Mouse (Mus musculus): Measurements from ENCODE around the gene Aldh1a2. TPM values are rescaled to one million over a fixed set of nuclear protein-coding genes. Genes with fewer than 3 reads are reported as not detected.

Aldh1a2 gene
- total RNA-seq (2021) = 50.3 and 53.0 TPM in 2 replicates
- long read RNA-seq, experiment 1, transcript Aldh1a2-201 (14 exons, 2,264 nt) = major isoform, 51 of 65 reads
- long read RNA-seq, experiment 1, partial matches to known transcripts = 12 of 65 reads
- long read RNA-seq, experiment 1, other reads (novel, unspliced or antisense) = 2 of 65 reads
- long read RNA-seq, experiment 2, transcript Aldh1a2-201 (14 exons, 2,264 nt) = major isoform, 24 of 41 reads
- long read RNA-seq, experiment 2, partial matches to known transcripts = 13 of 41 reads
- long read RNA-seq, experiment 2, other reads (novel, unspliced or antisense) = 4 of 41 reads

DNA sequence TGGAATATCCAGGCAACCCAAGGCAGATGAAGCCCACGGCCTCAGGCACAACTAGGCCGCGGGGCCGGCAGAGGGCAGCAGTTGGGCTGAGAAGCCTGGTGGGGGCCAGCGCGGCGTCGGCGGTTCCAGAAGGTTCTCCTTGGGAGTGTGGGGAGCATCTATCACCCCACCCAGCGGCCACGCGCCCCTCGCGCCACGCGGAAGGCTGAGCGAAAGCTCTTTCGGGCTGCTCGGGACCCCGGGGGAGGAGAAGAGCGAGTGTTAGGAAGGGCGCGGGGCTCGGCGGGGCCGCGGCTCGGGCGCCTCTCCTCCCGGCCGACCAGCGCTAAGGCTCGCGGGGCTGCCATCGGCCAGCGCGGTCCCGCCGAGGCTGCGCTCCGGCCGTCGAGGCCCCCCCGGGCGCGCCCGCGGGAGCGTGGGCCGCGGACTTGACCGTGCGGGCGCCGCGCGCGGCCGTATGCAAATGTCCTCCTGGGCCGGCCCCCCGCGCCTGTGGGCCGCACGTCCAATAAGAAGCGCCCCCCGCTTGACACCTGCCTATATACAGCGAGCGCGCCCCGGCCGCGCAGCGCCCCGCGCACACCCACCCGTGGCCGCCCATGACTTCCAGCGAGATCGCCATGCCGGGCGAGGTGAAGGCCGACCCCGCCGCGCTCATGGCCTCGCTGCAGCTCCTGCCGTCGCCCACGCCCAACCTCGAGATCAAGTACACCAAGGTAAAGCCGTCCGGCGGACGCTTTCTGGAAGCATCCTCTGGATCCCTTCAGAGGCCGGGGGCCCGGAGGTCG is at the start of gene Aldh1a2:
Gene Aldh1a2 (plus strand): TSS at position 542 of the 788 bp plus-strand sequence.
- peak; percentile 89 for DNase-seq

- DNase-seq = no peak
Observed at GRCm38 (mm10) chr9:71166019-71166705, 49.4 kb upstream of the Aldh1a2 start.

DNA sequence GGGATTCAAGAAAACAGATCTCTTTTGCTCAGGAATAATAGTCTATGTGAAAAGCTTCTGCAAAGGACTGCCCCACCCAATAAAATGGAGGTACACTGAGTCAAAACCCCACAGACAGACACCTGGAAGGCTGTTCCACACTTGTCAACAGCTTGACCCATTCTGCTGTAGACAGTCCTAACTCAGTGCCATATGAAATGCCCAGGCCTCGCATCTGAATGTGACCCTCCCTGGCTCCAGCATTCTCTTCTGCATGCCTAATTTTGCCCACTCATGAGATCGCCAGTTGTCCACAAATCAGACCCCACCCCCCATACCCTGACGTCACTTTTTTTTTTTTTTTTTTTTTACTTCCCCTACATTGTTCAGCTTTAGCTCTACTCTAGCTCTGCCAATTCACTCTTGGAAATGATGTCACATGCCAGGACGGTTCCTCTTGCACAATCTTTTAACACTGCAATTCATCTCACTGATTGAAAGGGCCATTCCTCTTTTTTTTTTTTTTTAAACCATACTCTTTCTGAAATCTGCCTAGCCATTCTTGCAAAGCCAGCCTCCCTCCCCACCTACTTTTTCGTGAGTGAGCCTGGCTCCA is 48.6 kb upstream of the Aldh1a2 start:
- DNase-seq = peak; percentile 43

DNA sequence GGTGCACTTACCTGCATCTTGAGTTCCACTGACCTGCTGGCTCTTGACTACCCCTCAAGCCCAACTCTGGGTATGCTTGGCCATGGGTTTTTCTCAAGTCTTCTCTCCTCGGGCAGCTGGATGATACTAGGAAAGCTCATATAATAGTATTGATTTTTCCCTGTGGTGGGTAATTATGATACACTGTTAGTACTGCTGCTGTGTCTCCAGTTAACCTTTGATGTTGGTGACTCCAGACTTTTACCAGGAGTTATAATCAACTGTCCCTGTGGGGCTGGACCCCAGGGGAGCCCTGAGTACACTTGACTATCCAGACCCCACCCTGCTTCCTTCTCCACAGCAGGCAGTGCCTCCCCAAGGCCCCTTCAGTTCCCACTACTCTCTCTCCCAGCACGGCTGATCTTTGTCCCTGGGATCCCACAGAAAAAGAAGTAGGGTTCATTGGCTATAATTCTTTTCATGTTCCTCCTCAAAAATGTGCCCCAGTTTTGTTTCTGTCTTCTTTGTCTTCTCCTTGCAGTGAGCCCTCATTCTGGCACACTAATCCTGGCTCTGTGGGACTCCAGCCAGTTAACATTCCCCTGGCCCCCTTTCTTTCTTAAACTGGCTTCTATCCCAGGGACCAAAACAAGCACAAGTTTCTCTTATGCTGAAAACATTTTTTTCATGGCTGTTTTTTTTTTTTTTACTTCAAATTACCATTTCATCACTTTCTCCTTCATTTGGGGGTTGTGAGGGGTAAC is 47.9 kb upstream of the Aldh1a2 start:
- no peak for DNase-seq

- DNase-seq = no peak
Observed at GRCm38 (mm10) chr9:71168511-71168910, 47.1 kb upstream of the Aldh1a2 start, which contains the start of gene Aqp9. Aqp9 (minus strand) TSS chr9:71168682.

DNA sequence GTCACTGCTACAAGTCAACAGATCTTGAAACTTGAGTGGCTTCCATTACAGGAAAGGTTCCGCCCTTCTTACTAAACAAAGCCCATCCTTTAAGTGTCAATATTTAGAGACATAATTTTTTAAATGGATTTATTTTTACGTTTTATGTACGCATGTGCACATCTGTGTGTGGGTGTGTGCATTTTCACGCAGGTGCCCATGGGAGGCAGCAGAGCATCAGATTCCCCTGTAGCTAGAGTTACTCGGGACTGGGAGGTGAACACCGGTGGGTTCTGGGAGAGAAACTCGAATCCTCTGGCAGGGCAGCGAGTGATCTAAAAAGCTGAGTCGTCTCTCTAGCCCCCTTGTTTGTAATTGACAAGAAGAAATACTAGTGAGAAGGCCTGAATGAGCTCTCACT is 42.1 kb upstream of the Aldh1a2 start:
- DNase-seq = no peak

DNA sequence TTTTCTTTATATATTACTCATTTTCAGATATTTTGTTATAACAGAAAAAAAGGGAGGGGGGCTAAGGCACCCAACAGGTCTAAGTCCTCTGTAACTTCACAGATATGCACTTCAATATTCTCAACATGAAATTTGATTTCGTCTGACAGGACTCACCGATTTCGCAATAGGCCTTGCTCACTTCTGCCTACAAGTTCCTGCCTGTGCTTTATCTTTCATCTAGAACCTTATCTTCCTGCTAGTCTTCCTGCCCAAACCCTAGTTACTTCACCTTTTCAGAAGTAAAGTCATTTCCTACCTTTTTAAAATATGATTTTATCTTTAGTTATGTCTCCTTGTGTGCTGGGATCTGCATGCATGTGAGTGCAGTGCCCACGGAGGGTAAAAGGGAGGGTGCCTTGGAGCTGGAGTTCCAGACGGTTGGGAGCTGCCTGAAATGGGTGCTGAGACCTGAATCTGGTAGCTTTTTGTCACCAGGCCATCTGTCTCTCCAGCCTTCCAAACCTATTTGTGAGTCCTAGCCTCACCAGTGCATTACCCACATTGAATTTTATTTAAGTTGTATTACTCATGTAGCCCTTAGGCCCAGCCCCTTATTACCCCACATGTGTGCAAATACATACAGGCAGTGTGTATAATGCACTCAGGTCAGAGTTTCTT is 41.1 kb upstream of the Aldh1a2 start:
- no peak for DNase-seq

DNA sequence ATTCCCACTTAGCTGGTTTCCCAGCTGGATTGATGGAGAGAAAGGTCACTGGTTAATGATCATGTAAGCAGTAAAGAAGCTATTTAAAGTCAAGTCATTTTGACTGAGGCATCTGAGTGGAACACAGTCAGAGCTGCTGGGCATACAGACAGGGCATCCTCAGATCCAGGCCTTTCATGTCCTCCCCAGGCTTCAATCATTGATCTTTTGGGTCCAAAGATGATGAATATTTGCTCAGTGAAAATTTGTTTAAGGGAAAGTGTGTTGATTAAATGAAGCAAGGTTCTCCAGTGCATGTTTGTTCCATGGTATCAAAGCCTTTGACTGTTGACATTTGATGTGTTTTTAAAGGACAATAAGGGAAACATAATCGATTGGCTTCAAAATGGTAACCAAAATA is 39.9 kb upstream of the Aldh1a2 start:
- DNase-seq = no peak

DNA sequence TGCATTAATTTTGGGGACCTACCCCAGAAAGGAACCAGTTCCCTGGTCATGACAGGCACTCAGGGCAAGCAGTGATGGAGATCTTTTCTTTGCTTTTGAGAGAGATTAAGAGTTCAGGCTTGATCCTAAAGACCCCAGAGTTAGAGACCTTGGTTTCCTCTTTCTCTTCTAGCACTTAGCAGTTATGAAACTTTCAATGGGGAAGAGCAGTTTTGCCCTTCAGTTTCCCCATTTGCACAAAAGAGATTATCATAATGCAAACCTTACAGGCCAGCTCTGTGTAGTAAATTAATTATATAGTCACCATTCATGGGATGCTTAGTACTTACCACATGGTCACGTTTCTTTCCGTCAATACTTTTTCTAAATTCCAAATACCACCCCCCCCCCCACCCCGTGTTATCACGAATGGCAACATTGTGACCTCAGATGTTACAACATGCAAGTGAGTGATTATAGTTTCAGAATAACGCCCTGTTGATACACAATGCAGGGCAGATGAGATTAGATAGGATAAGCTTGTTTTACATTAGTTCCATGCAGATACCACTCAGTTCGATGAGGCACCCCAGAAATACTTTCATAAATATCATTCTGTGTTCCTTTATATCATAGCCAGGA is 36.2 kb upstream of the Aldh1a2 start:
- no peak for DNase-seq

DNA sequence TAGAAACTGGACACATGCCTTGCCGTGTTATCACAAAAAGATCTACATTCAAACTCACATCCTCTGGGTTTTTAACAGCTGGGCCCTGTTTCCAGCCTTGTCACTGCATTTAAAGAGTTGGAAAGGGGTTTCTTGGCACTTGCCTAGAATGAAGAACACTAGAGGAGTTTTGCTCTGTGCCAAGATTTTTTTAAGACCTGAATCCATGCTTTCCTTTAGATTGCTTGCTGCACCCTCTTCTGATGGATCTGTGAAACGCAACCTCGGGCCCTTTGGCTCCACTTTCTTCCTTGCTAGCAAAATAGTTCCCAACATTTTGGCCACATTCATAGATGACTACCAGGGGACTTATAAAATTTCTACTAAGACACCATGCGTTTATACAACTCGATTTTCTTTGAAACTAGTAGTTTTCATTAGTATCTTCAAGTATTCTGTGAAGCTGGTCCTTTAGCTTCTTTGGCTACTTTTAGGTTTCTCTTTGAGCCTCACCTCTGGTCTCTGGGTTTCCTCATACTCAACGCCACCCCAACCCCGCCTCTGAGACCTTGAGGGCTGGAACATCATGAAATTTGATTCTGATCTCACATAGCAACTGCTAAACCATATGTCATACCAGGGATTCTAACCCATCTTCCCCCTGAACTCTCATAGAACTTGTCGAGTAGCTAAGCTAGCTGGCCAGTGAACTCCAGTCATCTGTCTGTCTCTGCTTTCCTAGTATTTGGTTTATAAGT is 35.5 kb upstream of the Aldh1a2 start:
- peak; percentile 11 for DNase-seq

DNA sequence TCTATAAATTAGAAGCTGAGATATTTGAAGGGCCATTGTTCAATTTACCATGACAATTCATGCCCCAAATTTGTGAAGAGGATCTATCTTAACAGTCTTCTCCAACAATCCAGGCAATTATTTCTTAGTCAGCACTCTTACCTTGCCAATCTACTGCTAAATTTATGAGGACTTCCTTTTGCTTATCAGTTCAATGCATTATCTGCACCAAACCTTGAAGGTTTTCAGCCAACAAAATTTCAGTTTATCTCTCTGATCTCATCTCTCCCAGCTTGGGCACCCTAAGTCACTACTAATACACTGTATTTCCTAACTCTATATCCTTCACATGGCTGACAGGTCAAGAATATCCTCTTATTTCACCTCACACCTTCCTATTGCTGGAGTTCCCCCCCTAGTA is 30.3 kb upstream of the Aldh1a2 start:
- DNase-seq = no peak

GRCm38 (mm10) chr9:71185823-71186222 is 29.8 kb upstream of the Aldh1a2 start:
- DNase-seq = no peak

DNA sequence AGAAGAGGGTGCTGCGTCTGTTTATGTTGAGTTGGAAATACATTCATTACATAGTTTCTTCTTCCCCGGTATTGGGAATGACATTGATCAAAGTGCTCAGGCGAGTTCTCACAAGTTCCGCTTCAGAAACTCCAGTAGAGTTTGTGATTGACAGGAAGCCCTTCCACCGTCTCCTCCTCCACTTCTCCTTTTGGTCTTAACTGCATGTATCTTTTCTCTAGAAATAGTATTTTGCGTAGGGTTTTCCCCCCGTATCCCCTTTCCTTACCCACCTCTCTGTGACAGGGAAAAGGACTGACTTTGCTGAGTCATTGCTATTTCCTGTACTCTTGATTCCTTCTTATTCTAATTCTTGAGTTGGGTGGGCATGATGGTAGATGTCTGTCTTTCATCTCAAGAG is 28.2 kb upstream of the Aldh1a2 start:
- DNase-seq = no peak

DNA sequence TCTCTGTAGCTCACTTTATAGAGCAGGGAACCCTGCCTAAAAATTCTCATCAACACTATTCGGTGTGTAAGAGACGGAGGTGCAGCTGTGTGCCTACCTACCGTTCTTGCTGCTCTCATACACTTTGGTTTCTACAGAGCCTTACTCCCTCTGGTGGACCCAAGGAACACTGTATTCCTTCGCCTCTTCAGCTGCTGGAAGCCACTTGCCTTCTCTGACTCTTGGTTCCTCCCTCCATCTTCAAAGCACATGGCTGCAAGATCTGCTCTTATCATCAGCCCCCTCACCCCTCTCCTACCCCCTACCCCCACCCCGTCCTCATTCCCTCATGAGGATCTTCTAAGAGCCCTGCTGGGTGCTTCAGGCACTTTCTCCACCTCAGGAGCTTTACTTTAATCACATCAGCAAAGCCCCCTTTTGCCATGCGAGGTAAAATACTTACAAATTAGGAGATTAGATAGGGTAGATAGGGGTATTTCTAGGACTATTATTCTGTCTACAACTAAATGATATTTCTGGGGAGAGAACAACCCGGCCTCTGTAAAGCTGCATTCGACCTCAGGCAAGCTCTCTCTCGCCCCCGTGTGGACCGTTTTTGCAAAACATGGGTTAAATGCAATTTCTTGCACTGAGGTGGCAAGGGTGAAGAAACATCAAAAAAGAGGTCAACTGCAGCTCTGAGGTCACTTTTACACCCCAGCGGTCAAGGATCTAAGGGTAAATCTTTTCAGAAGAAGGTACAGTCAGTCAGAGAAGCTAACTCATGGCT is 26.8 kb upstream of the Aldh1a2 start:
- DNase-seq = peak; percentile 84

DNA sequence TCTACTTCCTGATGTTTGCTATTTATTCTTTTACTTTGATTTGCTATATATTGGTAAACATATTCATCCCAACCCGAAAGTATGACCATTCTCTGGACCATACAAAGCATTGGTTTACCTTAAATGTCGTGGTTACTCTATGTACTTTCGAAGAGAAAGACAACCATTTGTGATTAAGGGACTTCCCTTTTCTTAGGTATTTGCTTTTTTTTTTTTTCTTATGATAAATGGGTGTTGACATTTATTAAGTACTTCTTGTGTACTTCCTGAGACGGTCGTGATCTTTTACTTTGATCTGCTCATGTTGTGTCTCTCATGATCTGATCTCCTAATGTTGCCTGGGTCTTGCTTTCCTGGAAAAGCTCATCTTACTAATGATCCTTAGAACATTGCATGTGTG is 16.8 kb upstream of the Aldh1a2 start:
- DNase-seq = no peak

- no peak for DNase-seq
Observed at GRCm38 (mm10) chr9:71202265-71202664, 13.3 kb upstream of the Aldh1a2 start.

GRCm38 (mm10) chr9:71209299-71209698 is 6.3 kb upstream of the Aldh1a2 start:
- DNase-seq = no peak

GRCm38 (mm10) chr9:71210870-71211269 is 4.7 kb upstream of the Aldh1a2 start:
- DNase-seq = peak; percentile 48

DNA sequence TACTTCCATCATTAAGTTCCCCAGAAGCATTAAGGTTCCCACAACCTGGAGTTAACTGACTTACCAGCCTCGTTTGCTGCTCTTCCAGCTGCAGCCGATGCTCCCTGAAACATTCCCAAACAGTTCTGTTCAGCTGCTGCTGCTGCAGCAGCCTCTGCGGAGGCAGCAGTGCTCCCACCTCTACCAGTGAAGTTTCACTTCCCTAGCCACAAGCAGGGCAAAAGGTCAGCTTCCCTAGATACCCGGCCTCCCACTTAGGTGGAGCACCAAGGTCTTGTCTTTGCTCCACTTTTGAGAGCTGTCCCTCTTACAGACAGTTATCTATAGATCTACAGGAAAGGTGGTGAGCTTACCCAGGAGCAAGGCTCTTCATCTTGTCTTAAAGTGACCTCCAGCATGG is 2.0 kb upstream of the Aldh1a2 start:
- DNase-seq = no peak
